Mouse (Mus musculus): ENCODE data around the gene Eif4h. TPM values are rescaled to one million over a fixed set of nuclear protein-coding genes. Genes with fewer than 3 reads are reported as not detected.

Gene Eif4h
- total RNA-seq, 2 experiments from 2014 or later = 317 to 353 TPM

GRCm38 (mm10) chr5:134576517-134577220 lies 62.6 kb downstream of the Eif4h start:
- DNase-seq (ENCODE audit: low spot score in 2 of 2) = no peak
- intact Hi-C loops (cut with DNase I) = no loop called here

GRCm38 (mm10) chr5:134575833-134576232 lies 63.5 kb downstream of the Eif4h start:
- DNase-seq (ENCODE audit: low spot score in 2 of 2) = no peak
- intact Hi-C loops (cut with DNase I) = no loop called here

- intact Hi-C loops (cut with DNase I) = no loop called here
- DNase-seq (ENCODE audit: low spot score in 2 of 2) = no peak
Measured at GRCm38 (mm10) chr5:134572508-134573214, 66.6 kb downstream of the Eif4h start.

- intact Hi-C loops (cut with DNase I) = no loop called here
- DNase-seq (ENCODE audit: low spot score in 2 of 2) = peak; percentile 25 to 44
Measured at GRCm38 (mm10) chr5:134571730-134572507, 67.4 kb downstream of the Eif4h start.

Small RNA genes lying within 50 kb of the gene (microRNA-seq; reads per million reads assigned to microRNA genes)
- not detected for gene Mir7228

Other genes starting within 250 kb of the Eif4h start
- gene Gtf2ird1, start 182.8 kb downstream of the Eif4h start, total RNA-seq (2021) = 10 to 100 TPM; 38.5 to 57.8 TPM
- gene Clip2, start 87.1 kb downstream of the Eif4h start, total RNA-seq (2021) = 100 to 1,000 TPM; 111 TPM
- gene Syna, start 79.3 kb downstream of the Eif4h start, total RNA-seq (2021) = under 1 TPM; 0.15 to 0.18 TPM
- gene Rfc2, start 58.1 kb downstream of the Eif4h start, total RNA-seq (2021) = 10 to 100 TPM; 54.7 to 66.9 TPM
- 1 to 10 TPM; 2.1 to 2.8 TPM for gene Lat2, start 24.5 kb downstream of the Eif4h start, total RNA-seq (2021)
- 10 to 100 TPM; 63.2 to 71.6 TPM for gene Limk1, start 49.1 kb upstream of the Eif4h start, total RNA-seq (2021)
- gene Eln, start 107.8 kb upstream of the Eif4h start, total RNA-seq (2021) = 10 to 100 TPM; 11.6 to 17.0 TPM